Mouse (Mus musculus): Measurements from ENCODE around the gene 4933427D14Rik. TPM values are rescaled to one million over a fixed set of nuclear protein-coding genes. Genes with fewer than 3 reads are reported as not detected.

Gene 4933427D14Rik
- polyA plus RNA-seq, 1 experiment from 2014 or later: 9.0 TPM

DNA sequence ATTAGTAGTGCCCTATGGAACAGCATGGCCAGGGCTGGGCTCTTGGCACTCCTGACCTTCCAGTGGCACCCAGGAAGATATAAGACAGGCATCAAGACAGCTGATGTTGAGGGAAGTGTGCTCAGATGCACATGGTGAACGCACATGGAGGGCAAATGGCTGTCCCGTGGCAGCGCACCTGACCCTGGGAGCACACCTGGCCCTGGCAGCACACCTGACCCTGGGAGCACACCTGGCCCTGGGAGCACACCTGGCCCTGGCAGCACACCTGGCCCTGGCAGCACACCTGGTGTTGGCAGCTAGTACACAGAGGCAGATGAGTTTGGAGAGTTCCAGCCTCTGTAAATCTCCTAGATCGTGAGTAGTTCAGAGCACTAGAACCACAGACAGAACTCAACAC is 21.3 kb upstream of the 4933427D14Rik start:
- Histone ChIP-seq H3K9me3 (ENCODE audit: control insufficient read depth, low read length) (no peaks in the 10 kb centered on the region), H3K27me3 (replicated peaks; ENCODE audit: control insufficient read depth, insufficient read depth, low read length) (no peaks in the 10 kb centered on the region), H3K4me3 (ENCODE audit: low read depth, low read length) (no peak overlapping the region), H3K36me3 (ENCODE audit: control insufficient read depth, insufficient read depth, low read length) (no peaks in the 10 kb centered on the region), H3K27ac (replicated peaks; ENCODE audit: low read depth, low read length) (no peak overlapping the region), H3K4me2 (ENCODE audit: low read depth, low read length) (no peak overlapping the region), H3K9ac (ENCODE audit: low read depth, low read length) (no peak overlapping the region), H3K4me1 (ENCODE audit: control insufficient read depth, insufficient read depth, low read length) (no peaks in the 10 kb centered on the region; the same call in 1 of the 2 replicates)
- ATAC-seq (ENCODE audit: low read depth): no peak
- 88% methylated on average over 4 of the region's 4 CpGs for WGBS
- DNase-seq (ENCODE audit: low spot score): no peak

DNA sequence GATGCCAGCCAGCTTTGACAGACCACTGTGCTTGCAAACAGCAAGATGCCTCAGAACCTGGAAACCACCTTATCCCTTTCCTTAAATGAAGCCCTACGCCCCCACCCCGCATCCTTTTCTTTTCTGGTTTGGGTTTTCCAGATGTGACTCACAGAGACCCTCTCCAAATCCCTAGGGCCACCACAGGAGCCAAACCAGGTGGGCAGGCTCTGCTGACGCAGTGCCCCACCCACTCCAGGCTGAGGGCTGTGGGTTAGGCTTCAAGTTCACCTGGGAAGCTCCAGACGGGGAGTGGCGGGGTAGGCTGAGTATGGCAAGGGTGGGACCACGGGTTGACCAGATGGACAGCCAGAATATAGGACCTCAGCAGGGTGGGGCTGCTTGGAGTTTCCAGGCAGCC is 19.6 kb upstream of the 4933427D14Rik start:
- 78% methylated on average over 6 of the region's 6 CpGs for WGBS
- no peak overlapping the region for H3K27ac ChIP-seq (replicated peaks; ENCODE audit: low read depth, low read length)
- no peak overlapping the region for H3K4me3 ChIP-seq (ENCODE audit: low read depth, low read length)
- no peaks in the 10 kb centered on the region; the same call in 1 of the 2 replicates for H3K4me1 ChIP-seq (ENCODE audit: control insufficient read depth, insufficient read depth, low read length)
- ATAC-seq (ENCODE audit: low read depth) (no peak), DNase-seq (ENCODE audit: low spot score) (no peak)
- no peak overlapping the region for H3K4me2 ChIP-seq (ENCODE audit: low read depth, low read length)
- H3K36me3 ChIP-seq (ENCODE audit: control insufficient read depth, insufficient read depth, low read length): no peaks in the 10 kb centered on the region
- H3K27me3 ChIP-seq (replicated peaks; ENCODE audit: control insufficient read depth, insufficient read depth, low read length): no peaks in the 10 kb centered on the region
- H3K9ac ChIP-seq (ENCODE audit: low read depth, low read length): no peak overlapping the region
- H3K9me3 ChIP-seq (ENCODE audit: control insufficient read depth, low read length): no peaks in the 10 kb centered on the region

DNA sequence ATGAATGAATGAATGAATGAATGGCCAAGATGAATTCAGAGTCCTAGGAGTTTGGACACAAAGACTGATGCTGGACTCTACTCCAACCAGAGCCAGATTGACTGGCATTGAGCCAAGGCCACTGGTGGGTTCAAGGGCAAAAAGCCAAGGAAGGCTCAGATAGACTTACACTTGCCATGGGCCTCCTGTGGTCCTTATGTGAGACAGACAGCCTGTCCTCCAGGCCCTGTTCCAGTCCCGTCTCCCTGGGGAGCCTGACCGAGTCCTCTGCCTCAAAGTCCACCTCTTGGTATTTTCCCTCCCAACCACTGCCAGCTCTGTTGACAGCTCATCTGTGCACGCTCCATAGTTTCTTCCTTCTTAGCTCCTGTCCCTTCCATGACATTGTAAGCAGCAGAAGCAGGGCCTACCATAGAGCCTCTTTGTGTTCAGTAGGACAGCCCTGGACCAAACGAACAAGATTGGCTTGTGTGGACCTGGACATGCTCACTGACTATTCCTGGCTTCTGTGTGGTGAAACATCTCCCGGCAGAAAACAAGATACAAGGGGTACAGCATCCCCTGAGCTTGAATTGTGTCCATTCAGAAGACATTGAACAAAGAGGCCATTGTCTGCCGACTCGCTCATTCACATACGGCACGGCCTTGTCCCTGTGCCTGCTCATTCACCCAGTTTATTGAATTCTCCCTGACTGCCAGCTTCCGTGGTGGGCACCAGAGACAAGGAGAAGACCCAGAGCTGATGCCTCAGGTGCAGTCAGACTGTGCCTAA is 18.9 kb upstream of the 4933427D14Rik start:
- H3K4me3 ChIP-seq (ENCODE audit: low read depth, low read length): no peak overlapping the region
- 41% methylated on average over 10 of the region's 10 CpGs for WGBS
- H3K9me3 ChIP-seq (ENCODE audit: control insufficient read depth, low read length): no peaks in the 10 kb centered on the region
- no peak overlapping the region for H3K27ac ChIP-seq (replicated peaks; ENCODE audit: low read depth, low read length)
- no peak overlapping the region for H3K4me2 ChIP-seq (ENCODE audit: low read depth, low read length)
- H3K36me3 ChIP-seq (ENCODE audit: control insufficient read depth, insufficient read depth, low read length): no peaks in the 10 kb centered on the region
- H3K9ac ChIP-seq (ENCODE audit: low read depth, low read length): no peak overlapping the region
- DNase-seq (ENCODE audit: low spot score) (no peak), ATAC-seq (ENCODE audit: low read depth) (no peak)
- H3K27me3 ChIP-seq (replicated peaks; ENCODE audit: control insufficient read depth, insufficient read depth, low read length): no peaks in the 10 kb centered on the region
- no peaks in the 10 kb centered on the region; the same call in 1 of the 2 replicates for H3K4me1 ChIP-seq (ENCODE audit: control insufficient read depth, insufficient read depth, low read length)

DNA sequence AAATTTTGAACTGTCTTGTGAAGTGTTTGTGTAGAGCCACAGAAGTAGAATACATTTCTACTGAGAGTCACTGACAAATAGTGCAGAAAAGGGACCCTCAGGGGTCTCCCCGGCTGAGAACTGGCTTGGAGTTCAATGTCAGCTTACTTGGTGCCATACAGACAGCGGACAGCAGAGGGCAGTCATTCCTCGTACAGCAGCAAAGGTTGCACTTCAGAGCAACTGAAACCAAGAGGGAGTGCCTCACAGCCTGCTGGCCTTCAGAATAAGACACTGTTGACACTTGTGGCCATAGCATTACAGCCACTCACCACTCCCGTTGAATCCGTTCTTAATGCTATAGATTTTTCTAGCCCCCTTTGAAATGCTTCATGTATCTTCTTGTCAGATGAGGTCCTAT is 17.6 kb upstream of the 4933427D14Rik start:
- Histone ChIP-seq H3K36me3 (ENCODE audit: control insufficient read depth, insufficient read depth, low read length) (no peaks in the 10 kb centered on the region), H3K27me3 (replicated peaks; ENCODE audit: control insufficient read depth, insufficient read depth, low read length) (no peaks in the 10 kb centered on the region), H3K27ac (replicated peaks; ENCODE audit: low read depth, low read length) (no peak overlapping the region), H3K4me1 (ENCODE audit: control insufficient read depth, insufficient read depth, low read length) (no peaks in the 10 kb centered on the region; the same call in 1 of the 2 replicates), H3K4me3 (ENCODE audit: low read depth, low read length) (no peak overlapping the region), H3K9me3 (ENCODE audit: control insufficient read depth, low read length) (no peaks in the 10 kb centered on the region), H3K4me2 (ENCODE audit: low read depth, low read length) (no peak overlapping the region), H3K9ac (ENCODE audit: low read depth, low read length) (no peak overlapping the region)
- WGBS: 13% methylated on average over 5 of the region's 5 CpGs
- ATAC-seq (ENCODE audit: low read depth) (no peak; the same call in 1 of the 2 replicates), DNase-seq (ENCODE audit: low spot score) (peak; percentile 75)

DNA sequence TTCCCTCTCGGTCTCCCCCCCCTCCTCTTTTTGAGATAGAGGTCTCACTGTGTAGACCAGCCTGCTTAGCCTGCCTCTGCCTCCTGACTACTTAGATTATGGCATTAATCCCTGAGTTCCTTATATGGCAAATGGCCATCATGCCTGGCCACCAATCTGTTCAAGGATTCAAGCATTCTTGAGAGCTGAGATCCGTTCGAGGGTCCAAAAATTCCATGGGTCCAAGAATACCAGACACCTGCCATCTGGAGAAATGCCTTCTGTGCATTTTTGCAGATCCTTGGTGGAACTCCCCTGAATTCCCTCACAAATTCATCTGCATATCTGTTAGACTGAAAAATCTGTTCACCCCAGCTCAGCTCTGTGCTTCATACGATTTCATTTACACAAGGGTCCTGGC is 16.2 kb upstream of the 4933427D14Rik start:
- Histone ChIP-seq H3K9ac (ENCODE audit: low read depth, low read length) (no peak overlapping the region), H3K4me2 (ENCODE audit: low read depth, low read length) (no peak overlapping the region), H3K4me1 (ENCODE audit: control insufficient read depth, insufficient read depth, low read length) (no peaks in the 10 kb centered on the region; the same call in 1 of the 2 replicates), H3K9me3 (ENCODE audit: control insufficient read depth, low read length) (no peaks in the 10 kb centered on the region), H3K27ac (replicated peaks; ENCODE audit: low read depth, low read length) (no peak overlapping the region), H3K4me3 (ENCODE audit: low read depth, low read length) (no peak overlapping the region), H3K36me3 (ENCODE audit: control insufficient read depth, insufficient read depth, low read length) (no peaks in the 10 kb centered on the region), H3K27me3 (replicated peaks; ENCODE audit: control insufficient read depth, insufficient read depth, low read length) (no peaks in the 10 kb centered on the region)
- DNase-seq (ENCODE audit: low spot score): no peak
- no peak for ATAC-seq (ENCODE audit: low read depth)
- WGBS: 75% methylated on average over 4 of the region's 4 CpGs

DNA sequence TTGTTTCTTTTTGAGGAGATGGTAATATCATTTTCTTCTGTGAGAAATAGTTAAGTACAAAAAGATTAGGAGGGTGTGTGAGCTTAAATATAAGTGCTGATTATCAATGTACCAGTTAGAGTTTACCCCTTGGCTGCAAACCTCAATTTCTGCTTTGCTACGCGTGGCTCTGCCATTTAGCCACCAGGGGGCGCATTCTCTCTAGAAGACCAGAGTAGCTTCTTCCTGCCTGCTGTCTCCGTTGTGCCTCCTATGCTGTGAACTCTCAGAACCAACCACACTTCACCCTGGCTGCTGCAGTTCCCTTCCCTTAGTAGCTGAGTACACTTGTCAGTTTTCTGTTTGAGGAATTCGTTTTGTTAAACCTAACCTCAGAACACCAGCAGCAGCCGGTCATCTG is 14.0 kb upstream of the 4933427D14Rik start:
- 18% methylated on average over 6 of the region's 6 CpGs for WGBS
- ATAC-seq (ENCODE audit: low read depth): peak; percentile 35; the same call in 1 of the 2 replicates

DNA sequence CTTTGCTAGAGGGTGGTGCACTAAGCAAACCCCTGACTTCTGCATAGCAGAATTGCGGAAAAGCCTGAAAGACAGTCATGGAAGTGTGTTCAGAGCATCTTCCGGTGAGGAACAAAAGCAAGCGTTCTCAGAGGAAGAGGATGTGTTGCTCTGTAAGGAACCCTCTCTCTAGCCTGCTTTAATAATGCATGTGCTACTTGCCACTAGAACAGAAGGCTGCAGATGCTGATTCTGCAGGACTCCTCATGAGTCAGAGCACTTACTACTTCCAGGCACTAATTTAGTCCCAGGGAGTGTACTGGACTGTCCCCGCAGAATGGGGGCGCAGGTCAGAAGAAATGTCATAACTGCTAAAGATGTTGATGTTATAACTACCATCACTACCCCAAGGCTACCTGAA is 9.9 kb upstream of the 4933427D14Rik start:
- Histone ChIP-seq H3K9ac (ENCODE audit: low read depth, low read length) (no peak overlapping the region; the same call in 1 of the 2 replicates), H3K27me3 (replicated peaks; ENCODE audit: control insufficient read depth, insufficient read depth, low read length) (no peaks in the 10 kb centered on the region), H3K4me1 (ENCODE audit: control insufficient read depth, insufficient read depth, low read length) (peaks cover 11% of the 10 kb centered on the region), H3K4me2 (ENCODE audit: low read depth, low read length) (no peak overlapping the region), H3K9me3 (ENCODE audit: control insufficient read depth, low read length) (no peaks in the 10 kb centered on the region), H3K4me3 (ENCODE audit: low read depth, low read length) (no peak overlapping the region), H3K36me3 (ENCODE audit: control insufficient read depth, insufficient read depth, low read length) (peaks cover 10% of the 10 kb centered on the region; the same call in 1 of the 2 replicates), H3K27ac (replicated peaks; ENCODE audit: low read depth, low read length) (no peak overlapping the region)
- ATAC-seq (ENCODE audit: low read depth) (no peak), DNase-seq (ENCODE audit: low spot score) (no peak)
- 91% methylated on average over 5 of the region's 5 CpGs for WGBS

More for the DNA sequence above, 14.0 kb upstream of the 4933427D14Rik start:
- H3K27me3 ChIP-seq (replicated peaks; ENCODE audit: control insufficient read depth, insufficient read depth, low read length): no peaks in the 10 kb centered on the region
- no peak overlapping the region for H3K27ac ChIP-seq (replicated peaks; ENCODE audit: low read depth, low read length)
- H3K9ac ChIP-seq (ENCODE audit: low read depth, low read length): no peak overlapping the region
- peak; percentile 84 for DNase-seq (ENCODE audit: low spot score)
- H3K36me3 ChIP-seq (ENCODE audit: control insufficient read depth, insufficient read depth, low read length): no peaks in the 10 kb centered on the region
- no peaks in the 10 kb centered on the region; the same call in 1 of the 2 replicates for H3K4me1 ChIP-seq (ENCODE audit: control insufficient read depth, insufficient read depth, low read length)
- no peaks in the 10 kb centered on the region for H3K9me3 ChIP-seq (ENCODE audit: control insufficient read depth, low read length)
- H3K4me2 ChIP-seq (ENCODE audit: low read depth, low read length): no peak overlapping the region
- no peak overlapping the region for H3K4me3 ChIP-seq (ENCODE audit: low read depth, low read length)

DNA sequence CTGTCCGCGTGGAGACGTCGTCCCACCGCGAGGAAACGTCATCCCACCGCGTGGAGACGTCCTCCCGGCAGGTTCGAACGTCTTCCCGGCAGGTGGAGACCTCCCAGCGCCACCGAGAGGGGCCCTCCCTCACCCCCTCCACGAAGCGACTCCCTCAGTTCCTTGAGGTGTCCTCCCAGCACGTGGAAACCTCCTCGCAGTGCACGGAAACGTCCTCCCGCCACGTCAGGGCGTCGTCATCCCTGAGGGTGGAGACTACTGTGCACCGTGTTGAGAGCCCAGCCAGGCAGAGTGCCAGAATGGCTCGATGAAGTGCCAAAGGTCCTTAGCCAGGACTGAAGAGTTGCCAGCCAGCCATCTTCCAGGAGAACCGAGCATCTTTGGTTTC is 8.1 kb upstream of the 4933427D14Rik start, which contains the start of gene Med31:
TSS of gene Med31 (minus strand) at position 183 of the 388 bp plus-strand sequence.
- no peaks in the 10 kb centered on the region for H3K9me3 ChIP-seq (ENCODE audit: control insufficient read depth, low read length)
- peak within 1 kb of the TSS; percentile 69 for H3K9ac ChIP-seq (ENCODE audit: low read depth, low read length)
- ATAC-seq (ENCODE audit: low read depth): peak; percentile 60
- H3K4me3 ChIP-seq (ENCODE audit: low read depth, low read length): peak within 1 kb of the TSS; percentile 69
- H3K36me3 ChIP-seq (ENCODE audit: control insufficient read depth, insufficient read depth, low read length): peaks cover 27% of the 10 kb centered on the region
- peak within 1 kb of the TSS; percentile 97 for H3K4me2 ChIP-seq (ENCODE audit: low read depth, low read length)
- H3K4me1 ChIP-seq (ENCODE audit: control insufficient read depth, insufficient read depth, low read length): peaks cover 11% of the 10 kb centered on the region
- H3K27me3 ChIP-seq (replicated peaks; ENCODE audit: control insufficient read depth, insufficient read depth, low read length): no peaks in the 10 kb centered on the region
- H3K27ac ChIP-seq (replicated peaks; ENCODE audit: low read depth, low read length): peak within 1 kb of the TSS; percentile 78
- WGBS: 2% methylated on average over 27 of the region's 29 CpGs
- DNase-seq (ENCODE audit: low spot score): peak; percentile 83

All from embryonic facial prominence, embryonic 14.5 days (tissue).